Mouse (Mus musculus): ENCODE results near the gene Trabd. TPM values are rescaled to one million over a fixed set of nuclear protein-coding genes. Genes with fewer than 3 reads are reported as not detected.
A peak's percentile ranks its signal among the peaks of the same experiment; 100 is the strongest.

Gene Trabd
- polyA plus RNA-seq, 1 experiment from 2014 or later, result 38.7 TPM

DNA sequence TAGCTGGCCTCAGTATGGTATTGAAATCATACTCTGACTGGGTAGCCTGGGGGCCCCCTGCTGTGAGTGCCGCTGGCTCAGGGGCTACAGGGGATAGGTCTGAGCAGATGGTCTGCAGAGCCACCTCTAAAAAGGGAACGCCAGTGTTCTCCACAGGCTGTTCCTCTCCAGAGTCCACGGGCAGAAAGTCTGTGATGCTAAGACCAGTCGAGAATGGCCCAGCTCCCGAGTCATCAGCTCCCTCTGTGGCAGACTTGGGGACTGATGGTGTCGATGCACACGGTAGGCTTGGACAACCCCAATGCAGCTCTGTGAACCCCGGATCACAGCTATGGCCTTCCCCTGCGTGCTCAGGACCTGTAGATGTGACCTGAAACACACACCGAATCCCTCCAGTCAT is 29.0 kb downstream of the Trabd start:
- Histone ChIP-seq H3K27me3 (ENCODE audit: control insufficient read depth, insufficient read depth, low read length) (no peaks in the 10 kb centered on the region), H3K4me2 (ENCODE audit: low read length) (no peak overlapping the region), H3K9ac (replicated peaks; ENCODE audit: low read length) (no peak overlapping the region), H3K4me3 (replicated peaks; ENCODE audit: low read depth, low read length) (no peak overlapping the region), H3K36me3 (ENCODE audit: control insufficient read depth, insufficient read depth, low read length) (peaks cover 99% of the 10 kb centered on the region), H3K4me1 (ENCODE audit: control insufficient read depth, insufficient read depth, low read length) (no peaks in the 10 kb centered on the region), H3K27ac (replicated peaks; ENCODE audit: low read depth, low read length) (no peak overlapping the region), H3K9me3 (ENCODE audit: control insufficient read depth, low read length) (no peaks in the 10 kb centered on the region)
- no peak for DNase-seq
- ATAC-seq (ENCODE audit: low FRiP score, low TSS enrichment), result no peak
- WGBS, result 87% methylated on average over 10 of the region's 10 CpGs

DNA sequence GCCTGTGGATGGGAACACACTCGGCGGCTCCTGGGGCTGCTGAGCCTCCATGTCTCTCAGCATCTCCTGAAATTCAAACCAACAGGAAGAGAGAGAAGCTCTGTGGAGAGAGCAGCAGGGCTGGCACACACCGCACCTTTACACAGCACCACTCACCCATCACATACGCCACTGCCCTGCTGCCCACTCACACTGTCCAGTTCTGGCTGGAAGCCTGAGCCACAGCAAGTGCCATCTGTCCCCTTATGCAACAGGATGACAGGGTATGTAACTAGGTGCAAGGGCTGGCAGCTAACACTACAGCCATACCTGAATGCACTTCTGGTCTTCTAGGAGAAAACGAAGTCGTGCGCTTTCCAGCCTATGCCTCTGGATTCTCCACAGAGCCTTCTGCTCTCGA is 29.5 kb downstream of the Trabd start:
- no peak overlapping the region for H3K4me2 ChIP-seq (ENCODE audit: low read length)
- DNase-seq (no peak), ATAC-seq (ENCODE audit: low FRiP score, low TSS enrichment) (no peak)
- WGBS, result 93% methylated on average over 8 of the region's 8 CpGs
- H3K36me3 ChIP-seq (ENCODE audit: control insufficient read depth, insufficient read depth, low read length), result peaks cover 99% of the 10 kb centered on the region
- no peak overlapping the region for H3K27ac ChIP-seq (replicated peaks; ENCODE audit: low read depth, low read length)
- no peaks in the 10 kb centered on the region for H3K9me3 ChIP-seq (ENCODE audit: control insufficient read depth, low read length)
- no peaks in the 10 kb centered on the region for H3K27me3 ChIP-seq (ENCODE audit: control insufficient read depth, insufficient read depth, low read length)
- no peak overlapping the region for H3K4me3 ChIP-seq (replicated peaks; ENCODE audit: low read depth, low read length)
- H3K9ac ChIP-seq (replicated peaks; ENCODE audit: low read length), result no peak overlapping the region
- no peaks in the 10 kb centered on the region for H3K4me1 ChIP-seq (ENCODE audit: control insufficient read depth, insufficient read depth, low read length)

DNA sequence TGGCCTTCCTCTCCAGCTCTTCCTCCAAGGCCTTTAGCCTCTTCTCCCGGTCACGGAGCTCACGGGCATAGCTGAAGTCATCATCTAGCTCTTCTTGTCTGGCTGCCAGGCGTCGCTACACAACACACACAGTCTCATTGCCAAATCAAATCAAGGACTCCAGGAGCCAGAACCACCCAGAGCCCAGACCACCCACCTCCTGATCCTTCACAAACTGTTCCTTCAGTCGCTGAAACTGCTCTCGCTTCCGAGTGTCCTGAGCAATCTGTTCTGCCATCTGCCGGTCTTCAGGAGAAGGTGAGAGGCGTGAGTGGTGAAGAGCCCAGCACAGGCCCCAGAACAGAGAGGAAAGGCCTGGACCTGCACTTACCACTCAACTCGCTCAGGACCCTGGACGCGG is 31.1 kb downstream of the Trabd start:
- DNase-seq (no peak), ATAC-seq (ENCODE audit: low FRiP score, low TSS enrichment) (no peak)
- no peaks in the 10 kb centered on the region for H3K4me1 ChIP-seq (ENCODE audit: control insufficient read depth, insufficient read depth, low read length)
- H3K4me3 ChIP-seq (replicated peaks; ENCODE audit: low read depth, low read length), result no peak overlapping the region
- H3K27ac ChIP-seq (replicated peaks; ENCODE audit: low read depth, low read length), result no peak overlapping the region
- no peak overlapping the region for H3K9ac ChIP-seq (replicated peaks; ENCODE audit: low read length)
- peaks cover 99% of the 10 kb centered on the region for H3K36me3 ChIP-seq (ENCODE audit: control insufficient read depth, insufficient read depth, low read length)
- no peak overlapping the region for H3K4me2 ChIP-seq (ENCODE audit: low read length)
- no peaks in the 10 kb centered on the region for H3K9me3 ChIP-seq (ENCODE audit: control insufficient read depth, low read length)
- no peaks in the 10 kb centered on the region for H3K27me3 ChIP-seq (ENCODE audit: control insufficient read depth, insufficient read depth, low read length)
- WGBS, result 90% methylated on average over 13 of the region's 13 CpGs

DNA sequence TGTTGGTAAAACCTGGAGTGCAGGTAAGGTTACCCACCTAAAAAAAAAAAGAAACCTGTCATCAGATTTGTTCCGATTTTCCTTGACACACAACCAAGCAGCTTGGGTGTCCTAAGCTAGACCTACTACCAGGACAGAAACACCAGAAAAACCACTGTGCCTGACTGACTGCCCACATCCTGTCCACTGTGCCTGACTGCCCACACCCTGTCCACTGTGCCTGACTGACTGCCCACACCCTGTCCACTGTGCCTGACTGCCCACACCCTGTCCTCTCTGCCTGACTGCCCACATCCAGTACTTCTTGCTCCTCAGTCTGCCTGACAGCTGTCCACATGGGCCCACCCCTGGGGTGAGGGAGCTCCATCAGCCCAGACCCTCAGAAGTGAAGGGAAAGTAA is 32.1 kb downstream of the Trabd start:
- ATAC-seq (ENCODE audit: low FRiP score, low TSS enrichment), result no peak
- H3K27me3 ChIP-seq (ENCODE audit: control insufficient read depth, insufficient read depth, low read length), result no peaks in the 10 kb centered on the region
- no peak overlapping the region for H3K4me3 ChIP-seq (replicated peaks; ENCODE audit: low read depth, low read length)
- WGBS, result 100% methylated on average over 1 of the region's 1 CpGs
- no peak for DNase-seq
- H3K27ac ChIP-seq (replicated peaks; ENCODE audit: low read depth, low read length), result no peak overlapping the region
- no peaks in the 10 kb centered on the region for H3K9me3 ChIP-seq (ENCODE audit: control insufficient read depth, low read length)
- H3K36me3 ChIP-seq (ENCODE audit: control insufficient read depth, insufficient read depth, low read length), result peaks cover 99% of the 10 kb centered on the region
- H3K4me2 ChIP-seq (ENCODE audit: low read length), result no peak overlapping the region
- H3K9ac ChIP-seq (replicated peaks; ENCODE audit: low read length), result no peak overlapping the region
- no peaks in the 10 kb centered on the region for H3K4me1 ChIP-seq (ENCODE audit: control insufficient read depth, insufficient read depth, low read length)

DNA sequence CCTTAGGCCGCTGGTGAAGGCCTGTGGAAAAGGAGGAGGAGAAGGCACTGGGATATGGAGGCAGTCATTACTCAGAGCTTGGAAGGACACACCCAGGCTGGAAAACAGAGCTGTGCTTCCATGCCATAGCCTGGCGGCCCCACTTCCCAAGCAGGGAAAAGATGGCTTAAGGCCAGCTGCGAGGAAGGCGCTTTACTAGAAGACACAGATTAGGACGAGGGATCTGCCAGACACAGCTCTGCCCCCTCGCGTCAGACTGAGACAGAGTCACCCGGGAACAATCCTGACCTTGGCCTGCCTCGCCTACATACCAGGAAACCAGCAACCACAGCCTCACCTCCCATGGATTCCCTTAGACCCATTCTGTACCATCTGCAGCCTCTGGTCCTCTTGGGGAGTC is 35.2 kb downstream of the Trabd start:
- ATAC-seq (ENCODE audit: low FRiP score, low TSS enrichment) (no peak), DNase-seq (no peak)
- no peak overlapping the region for H3K4me3 ChIP-seq (replicated peaks; ENCODE audit: low read depth, low read length)
- H3K4me1 ChIP-seq (ENCODE audit: control insufficient read depth, insufficient read depth, low read length), result no peaks in the 10 kb centered on the region
- H3K36me3 ChIP-seq (ENCODE audit: control insufficient read depth, insufficient read depth, low read length), result peaks cover 93% of the 10 kb centered on the region
- no peak overlapping the region for H3K4me2 ChIP-seq (ENCODE audit: low read length)
- no peak overlapping the region for H3K27ac ChIP-seq (replicated peaks; ENCODE audit: low read depth, low read length)
- no peaks in the 10 kb centered on the region for H3K9me3 ChIP-seq (ENCODE audit: control insufficient read depth, low read length)
- no peaks in the 10 kb centered on the region for H3K27me3 ChIP-seq (ENCODE audit: control insufficient read depth, insufficient read depth, low read length)
- WGBS, result 91% methylated on average over 9 of the region's 9 CpGs
- H3K9ac ChIP-seq (replicated peaks; ENCODE audit: low read length), result no peak overlapping the region

DNA sequence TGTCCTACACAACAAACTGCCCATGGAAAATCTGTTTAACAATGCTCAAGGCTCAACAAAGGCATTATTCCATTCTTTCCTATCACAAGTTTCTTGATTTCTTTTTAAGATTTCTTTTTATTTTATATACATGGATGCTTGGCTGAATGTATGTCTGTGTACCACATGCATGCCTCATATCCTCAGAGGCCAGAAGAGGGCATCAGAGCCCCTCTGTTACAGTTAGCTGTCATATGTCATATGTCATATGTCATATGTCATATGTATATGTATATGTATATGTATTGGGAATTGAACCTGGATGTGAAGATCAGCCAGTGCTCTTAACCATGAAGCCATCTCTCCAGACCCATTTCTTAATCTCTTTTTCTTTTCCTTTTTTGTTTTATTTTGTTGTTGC is 43.1 kb downstream of the Trabd start:
- peaks cover 46% of the 10 kb centered on the region for H3K36me3 ChIP-seq (ENCODE audit: control insufficient read depth, insufficient read depth, low read length)
- H3K9ac ChIP-seq (replicated peaks; ENCODE audit: low read length), result no peak overlapping the region
- H3K4me2 ChIP-seq (ENCODE audit: low read length), result no peak overlapping the region
- peaks cover 25% of the 10 kb centered on the region for H3K4me1 ChIP-seq (ENCODE audit: control insufficient read depth, insufficient read depth, low read length)
- no peaks in the 10 kb centered on the region for H3K27me3 ChIP-seq (ENCODE audit: control insufficient read depth, insufficient read depth, low read length)
- no peak overlapping the region for H3K4me3 ChIP-seq (replicated peaks; ENCODE audit: low read depth, low read length)
- DNase-seq, result peak; percentile 41
- ATAC-seq (ENCODE audit: low FRiP score, low TSS enrichment), result no peak
- H3K9me3 ChIP-seq (ENCODE audit: control insufficient read depth, low read length), result no peaks in the 10 kb centered on the region
- no peak overlapping the region for H3K27ac ChIP-seq (replicated peaks; ENCODE audit: low read depth, low read length)

DNA sequence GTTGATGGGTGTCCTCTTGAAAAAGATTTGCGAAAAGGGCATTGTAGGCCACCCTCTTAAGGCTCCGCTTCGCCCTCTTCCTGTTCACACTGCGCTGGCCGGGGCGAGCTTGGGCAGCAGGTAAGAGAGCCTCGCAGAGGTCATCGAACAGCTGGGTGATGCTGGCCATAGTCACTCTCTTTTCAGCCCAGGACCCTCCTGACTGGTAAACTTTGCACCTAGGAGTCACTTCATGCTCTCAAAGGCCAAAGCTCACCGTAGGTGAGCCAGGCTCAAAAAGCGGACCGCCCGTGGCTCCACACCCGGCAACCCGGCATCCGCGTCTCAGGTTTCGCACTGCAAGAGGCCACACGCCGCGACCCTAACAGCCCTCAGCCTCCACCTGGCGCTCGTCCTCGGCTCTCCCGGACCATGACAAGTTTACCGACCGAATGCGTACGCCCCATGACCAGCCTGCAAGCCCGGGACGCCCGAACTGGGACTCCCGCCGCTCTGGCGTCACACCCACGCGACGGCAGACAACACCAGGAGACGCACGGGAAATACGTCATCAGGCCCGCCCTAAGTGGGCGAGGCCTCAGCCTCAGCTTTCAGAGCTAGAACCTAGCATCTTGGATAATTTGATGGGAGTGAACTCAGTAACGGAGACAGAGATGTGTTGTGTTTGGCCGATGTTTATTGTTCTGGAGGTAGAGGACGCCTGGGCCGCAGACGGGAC is 47.9 kb downstream of the Trabd start, which contains the start of gene Tubgcp6:
TSS of gene Tubgcp6 (minus strand) at position 464 of the 718 bp plus-strand sequence.
- DNase-seq (peak; percentile 99), ATAC-seq (ENCODE audit: low FRiP score, low TSS enrichment) (peak; percentile 84)
- Histone ChIP-seq H3K36me3 (ENCODE audit: control insufficient read depth, insufficient read depth, low read length) (peaks cover 19% of the 10 kb centered on the region; the same call in 1 of the 2 replicates), H3K27ac (replicated peaks; ENCODE audit: low read depth, low read length) (peak within 1 kb of the TSS; percentile 86), H3K9ac (replicated peaks; ENCODE audit: low read length) (peak within 1 kb of the TSS; percentile 78), H3K4me3 (replicated peaks; ENCODE audit: low read depth, low read length) (peak within 1 kb of the TSS; percentile 89), H3K4me1 (ENCODE audit: control insufficient read depth, insufficient read depth, low read length) (peaks cover 38% of the 10 kb centered on the region), H3K27me3 (ENCODE audit: control insufficient read depth, insufficient read depth, low read length) (no peaks in the 10 kb centered on the region), H3K9me3 (ENCODE audit: control insufficient read depth, low read length) (no peaks in the 10 kb centered on the region), H3K4me2 (ENCODE audit: low read length) (peak within 1 kb of the TSS; percentile 98)
- WGBS, result under 1% methylated on average over 47 of the region's 47 CpGs

DNA sequence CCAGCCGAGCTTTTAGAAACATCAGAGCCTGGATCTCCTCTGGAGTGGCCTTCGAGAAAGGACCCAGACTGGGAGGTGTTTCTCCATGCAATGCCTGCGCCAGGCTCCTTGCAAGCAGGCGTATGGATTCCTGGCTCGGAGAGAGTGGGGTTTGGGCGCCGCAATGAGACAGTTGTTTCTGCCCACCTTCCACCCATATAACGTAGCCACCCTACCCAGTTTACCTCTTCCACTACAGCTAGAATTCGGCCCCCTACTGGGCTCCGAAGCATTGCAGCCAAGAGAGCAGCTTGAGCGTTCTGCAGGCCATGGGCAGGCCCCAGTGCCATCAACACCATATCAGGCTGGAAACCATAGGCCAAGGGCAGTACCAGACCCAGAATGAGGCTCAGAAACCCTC is 48.7 kb downstream of the Trabd start:
- ATAC-seq (ENCODE audit: low FRiP score, low TSS enrichment) (peak; percentile 5; the same call in 1 of the 2 replicates), DNase-seq (peak; percentile 69)
- Histone ChIP-seq H3K27me3 (ENCODE audit: control insufficient read depth, insufficient read depth, low read length) (no peaks in the 10 kb centered on the region), H3K27ac (replicated peaks; ENCODE audit: low read depth, low read length) (peak overlapping the region; percentile 86), H3K4me2 (ENCODE audit: low read length) (peak overlapping the region; percentile 98), H3K36me3 (ENCODE audit: control insufficient read depth, insufficient read depth, low read length) (peaks cover 16% of the 10 kb centered on the region; the same call in 1 of the 2 replicates), H3K4me3 (replicated peaks; ENCODE audit: low read depth, low read length) (peak overlapping the region; percentile 89), H3K4me1 (ENCODE audit: control insufficient read depth, insufficient read depth, low read length) (peaks cover 42% of the 10 kb centered on the region), H3K9ac (replicated peaks; ENCODE audit: low read length) (peak overlapping the region; percentile 78), H3K9me3 (ENCODE audit: control insufficient read depth, low read length) (no peaks in the 10 kb centered on the region)
- 39% methylated on average over 11 of the region's 11 CpGs for WGBS

DNA sequence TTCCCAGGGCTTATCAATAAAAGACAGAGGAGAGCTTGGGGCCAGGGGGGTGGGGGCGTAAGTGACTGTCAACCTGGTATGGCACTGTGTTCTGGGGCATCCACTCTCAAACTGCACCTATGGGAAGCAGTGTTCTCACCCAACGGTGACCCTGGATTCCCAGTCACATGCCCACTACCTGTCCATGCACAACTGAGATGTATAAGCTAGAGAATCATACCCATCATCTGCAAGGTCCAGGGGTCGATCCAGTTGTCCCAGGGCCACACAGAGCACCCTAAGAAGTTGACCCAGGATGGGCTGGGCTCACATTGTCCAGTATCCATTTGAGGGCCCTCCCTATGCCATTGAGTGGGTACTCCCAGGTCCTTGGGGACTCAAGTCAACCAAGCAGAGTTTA is 49.4 kb downstream of the Trabd start:
- DNase-seq (no peak), ATAC-seq (ENCODE audit: low FRiP score, low TSS enrichment) (no peak)
- Histone ChIP-seq H3K27me3 (ENCODE audit: control insufficient read depth, insufficient read depth, low read length) (no peaks in the 10 kb centered on the region), H3K4me2 (ENCODE audit: low read length) (no peak overlapping the region; the same call in 1 of the 2 replicates), H3K4me3 (replicated peaks; ENCODE audit: low read depth, low read length) (no peak overlapping the region), H3K9ac (replicated peaks; ENCODE audit: low read length) (no peak overlapping the region), H3K4me1 (ENCODE audit: control insufficient read depth, insufficient read depth, low read length) (peaks cover 46% of the 10 kb centered on the region), H3K27ac (replicated peaks; ENCODE audit: low read depth, low read length) (no peak overlapping the region), H3K9me3 (ENCODE audit: control insufficient read depth, low read length) (no peaks in the 10 kb centered on the region), H3K36me3 (ENCODE audit: control insufficient read depth, insufficient read depth, low read length) (peaks cover 16% of the 10 kb centered on the region; the same call in 1 of the 2 replicates)
- 92% methylated on average over 3 of the region's 3 CpGs for WGBS
